Mouse (Mus musculus) hematopoietic stem cell, adult 5-6 weeks (primary cell): ENCODE measurements at regions not wholly inside any gene's neighbourhood (a gene's known extent, or its start where the extent isn't known, plus 50 kb on each side); places are given as distances from the start of the nearest gene placed in this dataset.

Source experiments
- ATAC-seq, 2 experiments: fragments of 125-278 bp in 1 of 2; replicated peaks in 1 of 2; 2 replicates each; pipeline ENCODE4 v1.8.0; 2016 to 2017; ENCODE audit warnings: inconsistent platforms in 2 of 2, mild to moderate bottlenecking in 2 of 2, moderate number of reproducible peaks in 2 of 2, low read depth in 1 of 2, moderate TSS enrichment in 1 of 2; ENCODE audit not compliant: low FRiP score in 2 of 2, poor library complexity in 2 of 2, severe bottlenecking in 2 of 2, insufficient read depth in 1 of 2, low TSS enrichment in 1 of 2

DNA sequence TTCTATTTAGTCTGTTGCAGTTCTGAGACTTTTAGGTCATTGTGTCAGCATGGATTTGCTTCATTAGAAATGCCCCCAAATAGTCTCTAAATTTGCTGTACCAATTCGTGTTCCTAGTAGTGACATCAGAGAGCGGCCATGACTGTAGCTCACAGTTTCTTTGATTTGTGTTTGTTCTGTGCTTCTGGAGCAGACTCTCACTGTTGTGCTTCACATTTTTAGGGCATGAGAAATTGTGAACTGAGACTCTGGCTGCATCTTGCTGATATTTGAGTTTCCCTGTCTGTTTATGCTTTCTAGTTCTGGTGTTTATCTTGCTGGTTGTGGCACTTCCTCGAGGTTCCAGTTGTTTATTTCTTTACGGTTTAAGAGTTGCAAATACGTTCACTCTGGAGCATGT, 57.0 kb upstream of the Sox11 start:
- ATAC-seq: no peak
